Mouse (Mus musculus) myocyte (in vitro differentiated cells): ENCODE measurements around the gene Bcl9.

Source experiments
- MAX ChIP-seq: IDR thresholded peaks from one replicate; pipeline ENCODE4 v1.6.1; 2011; ENCODE audit warnings: low read depth, mild to moderate bottlenecking, control low read depth
- POLR2A ChIP-seq: IDR thresholded peaks from one replicate; pipeline ENCODE4 v1.6.1; 2011; ENCODE audit warnings: low read depth, mild to moderate bottlenecking, control low read depth, moderate library complexity; ENCODE audit not compliant: insufficient read length
- SRF ChIP-seq: IDR thresholded peaks from one replicate; pipeline ENCODE4 v1.6.1; 2011; ENCODE audit warnings: low read depth; ENCODE audit not compliant: control insufficient read depth, insufficient read length

DNA sequence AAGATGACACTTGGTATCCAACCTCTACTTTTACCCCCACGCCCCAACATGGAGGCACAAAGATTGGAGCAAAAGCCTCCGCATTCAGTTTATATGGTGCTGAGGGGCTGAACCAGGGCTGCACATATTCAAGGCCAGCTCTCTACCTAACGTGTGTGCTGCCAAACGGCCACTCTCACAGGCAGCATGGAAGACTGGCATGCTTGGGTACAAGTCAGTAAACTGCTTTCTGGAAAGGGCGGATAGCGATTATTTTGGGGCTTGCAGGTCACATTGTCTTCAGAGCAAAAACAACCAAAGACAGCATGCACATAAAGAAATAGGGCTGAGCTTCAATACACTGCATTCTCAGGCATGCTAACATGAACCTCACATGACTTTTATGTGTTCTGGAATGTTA is 44.8 kb downstream of the Bcl9 start:
- TF ChIP-seq MAX, result no peak
- no peak for TF ChIP-seq SRF
- no peak for TF ChIP-seq POLR2A
